Mouse (Mus musculus) right cerebral cortex, postnatal 4 days (tissue): ENCODE measurements around the gene Slc35e2.
"Not testable (repeated sequence)": the region's sequence is repeated elsewhere in the genome, so short reads cannot be mapped to it uniquely, and the experiment has no call there.

Experiments used
- DNase-seq: peaks from one replicate; pipeline ENCODE4 v3.0.0-alpha.2; 2022

Slc35e2 gene

GRCm38 (mm10) chr4:155630267-155630666 lies 29.1 kb downstream of the Slc35e2 start:
- no peak for DNase-seq

GRCm38 (mm10) chr4:155635766-155636499 lies 34.7 kb downstream of the Slc35e2 start:
- DNase-seq = no peak

- DNase-seq = no peak
Measured at GRCm38 (mm10) chr4:155643531-155643930, 42.3 kb downstream of the Slc35e2 start.

- DNase-seq = not testable (repeated sequence)
Measured at GRCm38 (mm10) chr4:155645308-155645707, 44.1 kb downstream of the Slc35e2 start, which contains the start of gene Gm10563. TSS of gene Gm10563 (minus strand) at chr4:155645408.

GRCm38 (mm10) chr4:155645721-155646120 lies 44.5 kb downstream of the Slc35e2 start:
- DNase-seq = no peak

- no peak for DNase-seq
Measured at GRCm38 (mm10) chr4:155649355-155649754, 48.1 kb downstream of the Slc35e2 start.

- no peak for DNase-seq
Measured at GRCm38 (mm10) chr4:155651553-155652269, 50.5 kb downstream of the Slc35e2 start.

- peak; percentile 9 for DNase-seq
Measured at GRCm38 (mm10) chr4:155652283-155653085, 51.3 kb downstream of the Slc35e2 start.

- DNase-seq = peak; percentile 45
Measured at GRCm38 (mm10) chr4:155653086-155653450, 51.9 kb downstream of the Slc35e2 start, which contains the start of gene Mmp23. TSS of gene Mmp23 (minus strand) at chr4:155653384.

- DNase-seq = peak; percentile 40
Measured at GRCm38 (mm10) chr4:155653451-155654182, 52.4 kb downstream of the Slc35e2 start.

- no peak for DNase-seq
Measured at GRCm38 (mm10) chr4:155654183-155654455, 52.9 kb downstream of the Slc35e2 start.

GRCm38 (mm10) chr4:155654456-155655298 lies 53.5 kb downstream of the Slc35e2 start:
- peak; percentile 48 for DNase-seq

- DNase-seq = no peak
Measured at GRCm38 (mm10) chr4:155656214-155656751, 55.1 kb downstream of the Slc35e2 start.

GRCm38 (mm10) chr4:155658961-155659360 lies 57.7 kb downstream of the Slc35e2 start:
- DNase-seq = no peak

- peak; percentile 18 for DNase-seq
Measured at GRCm38 (mm10) chr4:155660641-155661040, 59.4 kb downstream of the Slc35e2 start.

- no peak for DNase-seq
Measured at GRCm38 (mm10) chr4:155666903-155667302, 65.7 kb downstream of the Slc35e2 start.

GRCm38 (mm10) chr4:155668689-155669597 lies 67.7 kb downstream of the Slc35e2 start, which contains the start of gene Mib2:
TSS of gene Mib2 (minus strand) at chr4:155669198.
- peak; percentile 97 for DNase-seq

GRCm38 (mm10) chr4:155669598-155670075 lies 68.4 kb downstream of the Slc35e2 start:
- no peak for DNase-seq

- DNase-seq = not testable (repeated sequence)
Measured at GRCm38 (mm10) chr4:155670236-155670635, 69.0 kb downstream of the Slc35e2 start.

GRCm38 (mm10) chr4:155672082-155672481 lies 70.9 kb downstream of the Slc35e2 start:
- DNase-seq = no peak
